Mouse (Mus musculus): ENCODE measurements around the gene Uso1. TPM values are rescaled to one million over a fixed set of nuclear protein-coding genes. Genes with fewer than 3 reads are reported as not detected.

The Uso1 gene
- total RNA-seq, 2 experiments from 2014 or later = 75.5 to 85.8 TPM

GRCm38 (mm10) chr5:92234939-92235557 is 97.3 kb downstream of the Uso1 start:
- no peak for DNase-seq (ENCODE audit: low spot score in 2 of 2)

- DNase-seq (ENCODE audit: low spot score in 2 of 2) = peak in 1 of 2 experiments; percentile 36
These were observed 101.8 kb downstream of the Uso1 start for GRCm38 (mm10) chr5:92239333-92240232.

- DNase-seq (ENCODE audit: low spot score in 2 of 2) = no peak
These were observed 103.0 kb downstream of the Uso1 start for GRCm38 (mm10) chr5:92240769-92241168.

- DNase-seq (ENCODE audit: low spot score in 2 of 2) = no peak
These were observed 107.2 kb downstream of the Uso1 start for GRCm38 (mm10) chr5:92244900-92245299.

GRCm38 (mm10) chr5:92245483-92245882 is 107.7 kb downstream of the Uso1 start:
- no peak for DNase-seq (ENCODE audit: low spot score in 2 of 2)

- DNase-seq (ENCODE audit: low spot score in 2 of 2) = no peak
These were observed 110.9 kb downstream of the Uso1 start for GRCm38 (mm10) chr5:92248614-92249013.

- no peak for DNase-seq (ENCODE audit: low spot score in 2 of 2)
These were observed 114.3 kb downstream of the Uso1 start for GRCm38 (mm10) chr5:92252031-92252430.

Other genes starting within 250 kb of the Uso1 start
- gene Rchy1, start 174.9 kb upstream of the Uso1 start, total RNA-seq (2021) = 10 to 100 TPM; 42.5 to 45.0 TPM
- not detected for gene Odaph, start 150.5 kb upstream of the Uso1 start, total RNA-seq (2021)
- gene Cdkl2, start 94.1 kb upstream of the Uso1 start, total RNA-seq (2021) = 1 to 10 TPM; 2.9 to 3.4 TPM
- 10 to 100 TPM; 68.6 to 70.1 TPM for gene G3bp2, start 54.2 kb upstream of the Uso1 start, total RNA-seq (2021)
- not detected for gene U90926, start 77.5 kb downstream of the Uso1 start, total RNA-seq (2021)
- gene Ppef2, start 118.3 kb downstream of the Uso1 start, total RNA-seq (2021) = under 1 TPM; 0.08 to 0.29 TPM
- 10 to 100 TPM; 16.6 to 16.7 TPM for gene Naaa, start 140.2 kb downstream of the Uso1 start, total RNA-seq (2021)
- 10 to 100 TPM; 25.5 to 28.4 TPM for gene Sdad1, start 172.5 kb downstream of the Uso1 start, total RNA-seq (2021)
- gene Cxcl9, start 190.1 kb downstream of the Uso1 start, total RNA-seq (2021) = 1 to 10 TPM; 5.0 to 8.4 TPM
- 100 to 1,000 TPM; 257 to 310 TPM for gene Art3, start 193.9 kb downstream of the Uso1 start, total RNA-seq (2021)
- gene Cxcl10, start 211.0 kb downstream of the Uso1 start, total RNA-seq (2021) = 1 to 10 TPM in 1 of 2 experiments, under 1 TPM in 1; 0.76 to 1.0 TPM

Data from gastrocnemius, postnatal 4 days (tissue).